Mouse (Mus musculus): ENCODE results near the gene Ccdc121. TPM values are rescaled to one million over a fixed set of nuclear protein-coding genes. Genes with fewer than 3 reads are reported as not detected.

The Ccdc121 gene
- 0.53 TPM in 1 of 2 replicates, not detected in the other for polyA plus RNA-seq (2014; fragmentation: Nextera tagmentation; extraction: Ambion mirVana)

DNA sequence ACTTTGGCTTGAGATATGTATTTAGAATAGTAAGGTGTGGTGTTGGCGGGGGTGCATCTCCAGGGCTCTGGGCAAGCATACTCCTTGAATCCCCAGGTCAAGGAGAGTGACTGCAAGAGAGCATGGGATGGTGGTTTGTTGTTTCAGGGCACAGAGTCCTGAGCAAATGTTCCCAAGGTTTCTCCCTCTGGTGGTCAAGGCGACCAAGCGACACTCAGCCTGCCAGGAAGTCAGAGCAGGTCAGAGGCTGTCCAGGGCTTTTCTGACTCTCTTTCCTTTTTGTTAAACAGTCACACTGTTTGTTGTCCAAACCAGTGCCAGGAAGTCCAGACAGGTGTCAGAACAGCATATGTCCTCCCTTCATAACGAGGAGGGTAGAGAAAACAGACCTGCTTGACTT, at the start of gene Ccdc121:
Ccdc121 (minus strand) TSS at position 145 of the 400 bp plus-strand sequence.
- ATAC-seq (replicated peaks; ENCODE audit: insufficient number of reproducible peaks, low FRiP score, low TSS enrichment), result no peak
- Histone ChIP-seq H3K27ac (ENCODE audit: low read depth, low read length) (no peak within 1 kb of the TSS), H3K36me3 (ENCODE audit: control insufficient read depth, insufficient read depth, low read length) (no peaks in the 10 kb centered on the region), H3K4me2 (peak within 1 kb of the TSS; percentile 24; the same call in 1 of the 2 replicates), H3K4me1 (ENCODE audit: control insufficient read depth, insufficient read depth, low read length) (no peaks in the 10 kb centered on the region), H3K27me3 (ENCODE audit: control insufficient read depth, insufficient read depth, low read length) (no peaks in the 10 kb centered on the region), H3K4me3 (ENCODE audit: low read depth, low read length) (no peak within 1 kb of the TSS), H3K9me3 (replicated peaks; ENCODE audit: control insufficient read depth, low read length) (no peaks in the 10 kb centered on the region), H3K9ac (ENCODE audit: low read depth, low read length) (no peak within 1 kb of the TSS)
- WGBS (ENCODE audit: insufficient replicate concordance), result 40% methylated on average over 4 of the region's 4 CpGs

DNA sequence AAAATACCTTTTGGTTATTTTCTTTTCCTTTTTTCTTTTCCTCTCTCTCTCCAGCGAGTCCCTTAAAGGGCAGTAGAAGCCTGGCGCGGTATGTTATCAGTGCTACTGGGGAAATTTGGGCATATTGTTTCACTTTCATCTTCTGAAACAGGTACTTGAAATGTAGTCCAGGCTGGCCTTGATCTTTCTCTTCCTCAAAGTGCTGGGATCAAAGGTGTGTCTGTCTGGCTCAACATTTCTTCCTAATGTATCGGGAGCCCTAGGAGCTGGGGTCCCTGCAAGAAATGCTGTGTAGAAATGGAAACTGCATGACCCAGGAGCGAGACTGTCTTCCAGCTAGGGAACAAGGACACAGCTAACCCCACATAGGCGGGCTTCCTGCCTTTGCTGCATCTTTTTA, 49.1 kb upstream of the Ccdc121 start:
- Histone ChIP-seq H3K9ac (ENCODE audit: low read depth, low read length) (no peak overlapping the region), H3K4me3 (ENCODE audit: low read depth, low read length) (no peak overlapping the region), H3K27ac (ENCODE audit: low read depth, low read length) (no peak overlapping the region), H3K36me3 (ENCODE audit: control insufficient read depth, insufficient read depth, low read length) (no peaks in the 10 kb centered on the region), H3K9me3 (replicated peaks; ENCODE audit: control insufficient read depth, low read length) (no peaks in the 10 kb centered on the region), H3K27me3 (ENCODE audit: control insufficient read depth, insufficient read depth, low read length) (no peaks in the 10 kb centered on the region), H3K4me1 (ENCODE audit: control insufficient read depth, insufficient read depth, low read length) (no peaks in the 10 kb centered on the region), H3K4me2 (no peak overlapping the region)
- no peak for ATAC-seq (replicated peaks; ENCODE audit: insufficient number of reproducible peaks, low FRiP score, low TSS enrichment)
- WGBS (ENCODE audit: insufficient replicate concordance), result 85% methylated on average over 6 of the region's 6 CpGs

DNA sequence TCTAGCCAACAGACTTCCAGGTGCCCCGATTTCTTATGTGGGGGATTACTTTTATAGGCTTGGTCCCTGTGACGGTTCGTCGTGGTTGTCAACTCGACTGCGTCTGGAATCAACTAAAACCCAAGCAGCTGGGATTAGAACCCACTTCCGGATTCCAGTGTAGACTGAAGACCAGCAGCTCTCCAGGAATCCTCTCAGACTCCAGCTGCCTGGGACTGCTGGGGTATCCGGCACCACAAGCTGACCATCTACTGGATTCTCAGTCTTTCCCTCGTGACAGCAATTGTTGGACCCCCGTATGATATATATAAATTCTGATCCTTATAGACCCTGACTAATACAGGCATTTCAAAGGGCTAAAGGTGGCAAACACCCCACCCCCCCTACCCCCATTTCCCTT, 48.4 kb upstream of the Ccdc121 start:
- H3K9ac ChIP-seq (ENCODE audit: low read depth, low read length), result no peak overlapping the region
- H3K27me3 ChIP-seq (ENCODE audit: control insufficient read depth, insufficient read depth, low read length), result no peaks in the 10 kb centered on the region
- WGBS (ENCODE audit: insufficient replicate concordance), result 63% methylated on average over 10 of the region's 10 CpGs
- no peak overlapping the region for H3K4me2 ChIP-seq
- H3K4me3 ChIP-seq (ENCODE audit: low read depth, low read length), result no peak overlapping the region
- H3K9me3 ChIP-seq (replicated peaks; ENCODE audit: control insufficient read depth, low read length), result no peaks in the 10 kb centered on the region
- no peaks in the 10 kb centered on the region for H3K4me1 ChIP-seq (ENCODE audit: control insufficient read depth, insufficient read depth, low read length)
- no peak for ATAC-seq (replicated peaks; ENCODE audit: insufficient number of reproducible peaks, low FRiP score, low TSS enrichment)
- no peak overlapping the region for H3K27ac ChIP-seq (ENCODE audit: low read depth, low read length)
- H3K36me3 ChIP-seq (ENCODE audit: control insufficient read depth, insufficient read depth, low read length), result no peaks in the 10 kb centered on the region

DNA sequence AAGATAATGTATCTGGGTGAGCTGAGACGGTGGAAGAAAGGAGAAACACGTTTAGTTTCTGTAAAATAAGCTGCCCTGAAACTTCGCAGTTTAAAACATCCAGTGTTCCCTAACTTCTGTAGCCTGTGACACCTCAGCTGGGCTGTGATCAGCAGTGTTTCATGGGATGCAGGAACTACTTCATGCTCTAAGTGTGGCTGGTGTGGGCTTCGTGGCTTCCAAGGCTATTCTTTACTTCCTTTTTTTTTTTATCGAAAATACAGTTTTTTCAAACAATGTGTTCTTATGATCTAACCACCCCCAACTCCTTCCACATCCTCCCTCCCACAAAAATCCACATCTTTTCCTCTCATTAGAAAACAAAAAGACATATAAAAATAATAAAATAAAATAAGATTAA, 44.2 kb upstream of the Ccdc121 start:
- Histone ChIP-seq H3K4me3 (ENCODE audit: low read depth, low read length) (no peak overlapping the region), H3K27me3 (ENCODE audit: control insufficient read depth, insufficient read depth, low read length) (no peaks in the 10 kb centered on the region), H3K36me3 (ENCODE audit: control insufficient read depth, insufficient read depth, low read length) (no peaks in the 10 kb centered on the region), H3K27ac (ENCODE audit: low read depth, low read length) (no peak overlapping the region), H3K4me2 (no peak overlapping the region), H3K9ac (ENCODE audit: low read depth, low read length) (no peak overlapping the region), H3K4me1 (ENCODE audit: control insufficient read depth, insufficient read depth, low read length) (0 out of 2 replicates have a peak, but pooled peaks cover 2% of the 10 kb centered on the region), H3K9me3 (replicated peaks; ENCODE audit: control insufficient read depth, low read length) (no peaks in the 10 kb centered on the region)
- WGBS (ENCODE audit: insufficient replicate concordance), result 76% methylated on average over 5 of the region's 5 CpGs
- no peak for ATAC-seq (replicated peaks; ENCODE audit: insufficient number of reproducible peaks, low FRiP score, low TSS enrichment)

DNA sequence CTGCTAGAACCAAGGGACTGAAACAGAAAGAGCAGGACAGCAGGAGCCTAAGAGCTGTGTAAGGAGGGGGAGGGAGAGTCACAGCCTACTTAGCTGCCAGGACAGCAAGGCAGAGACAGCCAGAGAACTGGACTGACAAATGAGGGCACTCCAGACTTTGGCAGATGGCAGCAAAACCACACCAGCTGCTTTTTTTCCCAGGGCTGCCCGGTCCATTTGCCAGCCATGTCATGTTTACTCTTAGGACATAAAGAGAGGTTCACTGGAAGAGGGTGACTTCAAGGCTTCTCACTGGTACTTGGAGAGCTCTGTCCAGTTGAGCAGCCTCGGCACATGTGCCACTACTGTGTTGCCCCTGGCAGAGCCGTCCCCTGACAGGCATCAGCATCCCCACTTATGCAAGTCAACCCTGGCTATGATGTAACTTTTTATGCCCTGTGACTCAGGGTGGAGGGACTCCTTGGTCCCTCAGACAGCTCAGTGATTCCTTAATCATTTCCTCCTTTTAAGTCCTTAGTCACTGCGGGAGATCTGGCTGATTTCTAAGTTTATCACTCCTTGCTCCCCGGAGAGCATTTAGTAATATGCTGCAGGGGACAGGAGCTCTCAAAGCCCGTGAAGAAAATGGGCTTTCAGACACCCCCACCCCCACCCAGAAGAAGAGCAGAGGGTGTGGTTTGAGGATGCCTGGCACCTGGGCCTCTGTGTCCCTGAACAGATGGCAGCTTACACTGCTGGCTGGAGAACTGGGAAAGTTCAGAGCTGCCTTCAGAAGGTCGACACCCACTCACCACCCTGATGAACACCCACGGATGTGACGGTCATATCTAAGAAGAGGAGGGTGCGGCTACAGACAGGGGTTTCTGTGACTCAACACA, 41.5 kb upstream of the Ccdc121 start:
- Histone ChIP-seq H3K4me1 (ENCODE audit: control insufficient read depth, insufficient read depth, low read length) (0 out of 2 replicates have a peak, but pooled peaks cover 2% of the 10 kb centered on the region), H3K9me3 (replicated peaks; ENCODE audit: control insufficient read depth, low read length) (no peaks in the 10 kb centered on the region), H3K9ac (ENCODE audit: low read depth, low read length) (no peak overlapping the region), H3K27me3 (ENCODE audit: control insufficient read depth, insufficient read depth, low read length) (no peaks in the 10 kb centered on the region), H3K4me3 (ENCODE audit: low read depth, low read length) (no peak overlapping the region), H3K4me2 (no peak overlapping the region), H3K36me3 (ENCODE audit: control insufficient read depth, insufficient read depth, low read length) (no peaks in the 10 kb centered on the region), H3K27ac (ENCODE audit: low read depth, low read length) (no peak overlapping the region)
- no peak for ATAC-seq (replicated peaks; ENCODE audit: insufficient number of reproducible peaks, low FRiP score, low TSS enrichment)
- 34% methylated on average over 10 of the region's 10 CpGs for WGBS (ENCODE audit: insufficient replicate concordance)

DNA sequence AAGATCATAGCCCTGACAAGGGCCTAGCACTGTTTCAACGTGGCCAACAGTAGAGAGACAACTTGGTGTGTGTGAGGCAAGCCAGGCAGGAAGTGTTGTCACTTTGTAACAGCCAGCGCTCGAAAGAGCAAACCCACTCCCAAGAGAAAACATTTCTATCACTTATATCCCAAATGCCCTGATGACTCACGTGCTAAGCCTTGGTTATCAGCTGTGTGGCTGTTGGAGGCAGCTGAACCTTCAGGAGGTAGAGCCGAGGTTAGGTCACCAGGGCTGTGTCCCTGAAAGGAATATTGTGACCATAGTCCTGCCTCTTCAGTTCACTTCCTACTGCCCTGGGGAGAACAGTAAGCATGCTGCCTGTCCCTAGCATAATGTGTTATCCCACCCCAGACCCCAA, 39.6 kb upstream of the Ccdc121 start:
- 0 out of 2 replicates have a peak, but pooled peaks cover 2% of the 10 kb centered on the region for H3K4me1 ChIP-seq (ENCODE audit: control insufficient read depth, insufficient read depth, low read length)
- no peak overlapping the region for H3K4me3 ChIP-seq (ENCODE audit: low read depth, low read length)
- no peak for ATAC-seq (replicated peaks; ENCODE audit: insufficient number of reproducible peaks, low FRiP score, low TSS enrichment)
- H3K4me2 ChIP-seq, result no peak overlapping the region
- no peaks in the 10 kb centered on the region for H3K9me3 ChIP-seq (replicated peaks; ENCODE audit: control insufficient read depth, low read length)
- WGBS (ENCODE audit: insufficient replicate concordance), result 24% methylated on average over 5 of the region's 5 CpGs
- H3K36me3 ChIP-seq (ENCODE audit: control insufficient read depth, insufficient read depth, low read length), result no peaks in the 10 kb centered on the region
- H3K27me3 ChIP-seq (ENCODE audit: control insufficient read depth, insufficient read depth, low read length), result no peaks in the 10 kb centered on the region
- no peak overlapping the region for H3K9ac ChIP-seq (ENCODE audit: low read depth, low read length)
- H3K27ac ChIP-seq (ENCODE audit: low read depth, low read length), result no peak overlapping the region

DNA sequence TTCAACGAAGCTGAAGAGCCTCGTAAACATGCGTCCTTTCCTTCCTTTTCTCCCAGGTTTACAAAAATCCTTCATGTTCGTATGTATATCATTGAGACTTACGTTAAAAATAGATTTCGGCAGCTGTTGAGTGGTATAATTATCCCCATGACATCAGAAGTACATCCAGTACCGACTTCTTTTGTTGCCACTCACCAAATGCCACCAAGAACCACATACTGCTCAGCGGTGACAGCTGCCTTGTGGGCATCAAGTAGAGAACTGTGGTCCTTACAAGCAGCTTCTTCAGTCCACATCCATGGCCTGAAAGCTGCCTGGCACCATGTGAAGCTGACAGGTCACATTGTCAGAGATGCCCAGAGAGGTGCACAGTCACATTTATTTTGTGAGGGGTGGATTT, 38.7 kb upstream of the Ccdc121 start:
- Histone ChIP-seq H3K27me3 (ENCODE audit: control insufficient read depth, insufficient read depth, low read length) (no peaks in the 10 kb centered on the region), H3K36me3 (ENCODE audit: control insufficient read depth, insufficient read depth, low read length) (no peaks in the 10 kb centered on the region), H3K9me3 (replicated peaks; ENCODE audit: control insufficient read depth, low read length) (no peaks in the 10 kb centered on the region), H3K4me2 (no peak overlapping the region), H3K4me3 (ENCODE audit: low read depth, low read length) (no peak overlapping the region), H3K9ac (ENCODE audit: low read depth, low read length) (no peak overlapping the region), H3K27ac (ENCODE audit: low read depth, low read length) (no peak overlapping the region), H3K4me1 (ENCODE audit: control insufficient read depth, insufficient read depth, low read length) (0 out of 2 replicates have a peak, but pooled peaks cover 4% of the 10 kb centered on the region)
- WGBS (ENCODE audit: insufficient replicate concordance), result 82% methylated on average over 8 of the region's 8 CpGs
- ATAC-seq (replicated peaks; ENCODE audit: insufficient number of reproducible peaks, low FRiP score, low TSS enrichment), result no peak

DNA sequence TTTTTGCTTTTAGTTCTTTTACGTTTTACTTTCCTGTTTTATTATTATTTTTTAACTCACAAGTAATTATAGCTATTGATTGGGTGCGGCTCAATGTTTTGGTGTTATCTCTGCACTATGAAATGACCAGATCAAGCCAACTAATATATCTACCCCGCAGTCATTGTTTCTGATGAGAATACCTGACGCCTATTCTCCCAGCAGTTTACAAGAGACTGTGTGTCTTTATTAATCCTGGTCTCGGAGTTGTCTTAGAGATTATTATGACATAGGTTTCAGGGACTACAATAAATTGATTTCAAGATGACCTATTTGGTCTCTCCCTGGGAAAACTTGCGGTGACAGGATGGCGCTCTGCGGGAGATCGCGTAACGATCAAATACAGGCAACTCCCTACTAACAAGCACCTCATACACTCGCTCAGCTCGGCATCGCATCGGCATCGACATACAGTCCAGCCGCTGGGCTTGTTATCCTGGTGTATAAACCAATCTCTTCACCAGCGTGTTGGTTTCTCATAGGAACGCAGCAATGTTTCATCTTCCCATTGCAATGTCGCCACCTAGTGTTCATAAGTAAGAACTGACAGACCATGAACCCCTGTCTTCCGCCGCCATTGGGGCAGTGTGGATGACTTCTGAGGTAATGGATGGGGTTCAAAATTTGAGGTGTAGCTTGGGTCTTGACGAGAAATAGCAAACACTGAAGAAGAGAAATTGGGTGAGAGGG, 34.0 kb upstream of the Ccdc121 start:
- H3K36me3 ChIP-seq (ENCODE audit: control insufficient read depth, insufficient read depth, low read length), result no peaks in the 10 kb centered on the region
- H3K9ac ChIP-seq (ENCODE audit: low read depth, low read length), result no peak overlapping the region
- H3K4me1 ChIP-seq (ENCODE audit: control insufficient read depth, insufficient read depth, low read length), result 0 out of 2 replicates have a peak, but pooled peaks cover 6% of the 10 kb centered on the region
- H3K27ac ChIP-seq (ENCODE audit: low read depth, low read length), result no peak overlapping the region
- no peaks in the 10 kb centered on the region for H3K9me3 ChIP-seq (replicated peaks; ENCODE audit: control insufficient read depth, low read length)
- peaks cover 3% of the 10 kb centered on the region; the same call in 1 of the 2 replicates for H3K27me3 ChIP-seq (ENCODE audit: control insufficient read depth, insufficient read depth, low read length)
- peak overlapping the region; percentile 39 for H3K4me2 ChIP-seq
- H3K4me3 ChIP-seq (ENCODE audit: low read depth, low read length), result no peak overlapping the region
- WGBS (ENCODE audit: insufficient replicate concordance), result 29% methylated on average over 23 of the region's 23 CpGs
- no peak for ATAC-seq (replicated peaks; ENCODE audit: insufficient number of reproducible peaks, low FRiP score, low TSS enrichment)

Data from heart, embryonic 11.5 days (tissue).